Mouse (Mus musculus): ENCODE results near the gene Cxcr3. TPM values are rescaled to one million over a fixed set of nuclear protein-coding genes. Genes with fewer than 3 reads are reported as not detected.

The Cxcr3 gene
- polyA plus RNA-seq, 1 experiment from 2014 or later: 0.31 TPM

- peaks cover 63% of the 10 kb centered on the region for H3K27me3 ChIP-seq
- ATAC-seq (ENCODE audit: insufficient number of reproducible peaks, insufficient read depth, low FRiP score, low TSS enrichment, low read depth): no peak
- no peak overlapping the region for H3K27ac ChIP-seq
- no peak overlapping the region for H3K9ac ChIP-seq
- WGBS: 70% methylated on average over 5 of the region's 5 CpGs
- H3K9me3 ChIP-seq: no peaks in the 10 kb centered on the region
- H3K4me1 ChIP-seq: no peaks in the 10 kb centered on the region
- no peak overlapping the region for H3K4me3 ChIP-seq
- no peaks in the 10 kb centered on the region for H3K36me3 ChIP-seq
- H3K4me2 ChIP-seq: no peak overlapping the region
These were observed 912 bp upstream of the Cxcr3 start for GRCm38 (mm10) chrX:101734981-101735380.

DNA sequence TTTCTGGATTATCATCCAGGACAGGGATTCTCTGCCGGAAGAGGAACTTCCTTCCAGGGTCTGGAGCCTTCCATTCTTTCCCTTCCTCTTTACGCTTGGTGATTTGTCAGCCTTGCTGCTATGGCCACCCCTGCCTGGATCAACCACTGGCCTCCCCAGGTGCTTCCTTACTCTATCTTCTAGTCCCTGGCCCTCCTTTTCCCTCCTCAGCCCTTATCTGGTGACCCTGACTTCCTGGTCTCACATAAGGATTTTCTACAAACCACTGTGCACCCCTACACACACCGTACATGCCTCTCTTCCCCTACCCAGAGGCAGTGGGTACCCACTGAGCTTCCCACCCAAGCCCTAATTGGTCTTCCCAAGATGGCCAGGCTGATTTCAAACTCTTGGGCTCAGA is 781 bp downstream of the Cxcr3 start:
- Histone ChIP-seq H3K4me3 (no peak overlapping the region), H3K36me3 (no peaks in the 10 kb centered on the region), H3K4me1 (no peaks in the 10 kb centered on the region), H3K27ac (no peak overlapping the region), H3K4me2 (no peak overlapping the region), H3K9ac (no peak overlapping the region), H3K9me3 (no peaks in the 10 kb centered on the region), H3K27me3 (peaks cover 62% of the 10 kb centered on the region)
- no peak for ATAC-seq (ENCODE audit: insufficient number of reproducible peaks, insufficient read depth, low FRiP score, low TSS enrichment, low read depth)
- 86% methylated on average over 3 of the region's 3 CpGs for WGBS

DNA sequence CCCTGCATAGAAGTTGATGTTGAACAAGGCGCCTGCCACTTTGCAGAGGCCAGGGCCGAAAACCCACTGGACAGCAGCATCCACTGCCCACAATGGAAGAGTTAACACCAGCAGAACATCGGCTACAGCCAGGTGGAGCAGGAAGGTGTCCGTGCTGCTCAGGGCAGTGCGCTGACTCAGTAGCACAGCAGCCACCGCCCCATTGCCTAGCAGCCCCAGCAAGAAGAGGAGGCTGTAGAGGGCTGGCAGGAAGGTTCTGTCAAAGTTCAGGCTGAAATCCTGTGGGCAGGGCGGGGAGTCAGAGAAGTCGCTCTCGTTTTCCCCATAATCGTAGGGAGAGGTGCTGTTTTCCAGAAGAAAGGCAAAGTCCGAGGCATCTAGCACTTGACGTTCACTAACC is 1.4 kb downstream of the Cxcr3 start:
- WGBS: 82% methylated on average over 12 of the region's 12 CpGs
- Histone ChIP-seq H3K4me3 (no peak overlapping the region), H3K9ac (no peak overlapping the region), H3K9me3 (no peaks in the 10 kb centered on the region), H3K36me3 (no peaks in the 10 kb centered on the region), H3K27ac (no peak overlapping the region), H3K4me2 (no peak overlapping the region), H3K4me1 (no peaks in the 10 kb centered on the region), H3K27me3 (peaks cover 56% of the 10 kb centered on the region)
- no peak for ATAC-seq (ENCODE audit: insufficient number of reproducible peaks, insufficient read depth, low FRiP score, low TSS enrichment, low read depth)

- no peaks in the 10 kb centered on the region for H3K4me1 ChIP-seq
- H3K4me3 ChIP-seq: no peak overlapping the region
- H3K36me3 ChIP-seq: no peaks in the 10 kb centered on the region
- H3K27me3 ChIP-seq: peaks cover 34% of the 10 kb centered on the region
- H3K9me3 ChIP-seq: no peaks in the 10 kb centered on the region
- no peak overlapping the region for H3K27ac ChIP-seq
- H3K9ac ChIP-seq: no peak overlapping the region
- no peak for ATAC-seq (ENCODE audit: insufficient number of reproducible peaks, insufficient read depth, low FRiP score, low TSS enrichment, low read depth)
- H3K4me2 ChIP-seq: no peak overlapping the region
These were observed 4.1 kb downstream of the Cxcr3 start for GRCm38 (mm10) chrX:101730010-101730409.

GRCm38 (mm10) chrX:101720401-101720800 is 13.7 kb downstream of the Cxcr3 start:
- ATAC-seq (ENCODE audit: insufficient number of reproducible peaks, insufficient read depth, low FRiP score, low TSS enrichment, low read depth): no peak
- Histone ChIP-seq H3K27ac (no peak overlapping the region), H3K9ac (no peak overlapping the region), H3K4me1 (no peaks in the 10 kb centered on the region), H3K36me3 (no peaks in the 10 kb centered on the region), H3K27me3 (peaks cover 34% of the 10 kb centered on the region), H3K4me2 (no peak overlapping the region), H3K4me3 (no peak overlapping the region), H3K9me3 (no peaks in the 10 kb centered on the region)
- WGBS: 62% methylated on average over 1 of the region's 1 CpGs

DNA sequence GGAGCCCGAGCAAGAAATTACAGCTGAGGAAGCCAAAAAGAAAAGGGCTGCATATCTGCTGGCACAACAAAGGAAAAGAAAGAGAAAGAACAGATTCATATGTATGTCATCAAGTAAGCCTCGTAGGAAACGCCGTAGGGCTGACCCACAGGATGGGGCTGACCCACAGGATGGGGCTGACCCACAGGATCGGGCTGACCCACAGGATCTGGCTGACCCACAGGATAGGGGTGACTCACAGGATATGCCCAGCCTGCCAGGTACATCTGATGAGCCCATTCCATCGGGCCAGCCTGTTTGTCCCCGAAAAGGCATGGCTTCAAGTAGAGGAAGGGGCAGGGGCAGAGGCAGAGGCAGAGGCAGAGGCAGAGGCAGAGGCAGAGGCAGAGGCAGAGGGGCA is 29.0 kb downstream of the Cxcr3 start:
- Histone ChIP-seq H3K27me3 (no peaks in the 10 kb centered on the region; the same call in 1 of the 2 replicates), H3K4me2 (no peak overlapping the region), H3K27ac (no peak overlapping the region), H3K4me1 (no peaks in the 10 kb centered on the region), H3K9ac (no peak overlapping the region), H3K9me3 (no peaks in the 10 kb centered on the region), H3K4me3 (no peak overlapping the region), H3K36me3 (no peaks in the 10 kb centered on the region)
- ATAC-seq (ENCODE audit: insufficient number of reproducible peaks, insufficient read depth, low FRiP score, low TSS enrichment, low read depth): no peak
- WGBS: 73% methylated on average over 7 of the region's 7 CpGs

GRCm38 (mm10) chrX:101698232-101698631 is 35.8 kb downstream of the Cxcr3 start:
- 62% methylated on average over 23 of the region's 23 CpGs for WGBS
- Histone ChIP-seq H3K9me3 (peaks cover 19% of the 10 kb centered on the region), H3K27ac (no peak overlapping the region), H3K9ac (no peak overlapping the region), H3K4me2 (no peak overlapping the region), H3K4me1 (no peaks in the 10 kb centered on the region), H3K27me3 (no peaks in the 10 kb centered on the region), H3K36me3 (no peaks in the 10 kb centered on the region), H3K4me3 (no peak overlapping the region)
- ATAC-seq (ENCODE audit: insufficient number of reproducible peaks, insufficient read depth, low FRiP score, low TSS enrichment, low read depth): no peak

DNA sequence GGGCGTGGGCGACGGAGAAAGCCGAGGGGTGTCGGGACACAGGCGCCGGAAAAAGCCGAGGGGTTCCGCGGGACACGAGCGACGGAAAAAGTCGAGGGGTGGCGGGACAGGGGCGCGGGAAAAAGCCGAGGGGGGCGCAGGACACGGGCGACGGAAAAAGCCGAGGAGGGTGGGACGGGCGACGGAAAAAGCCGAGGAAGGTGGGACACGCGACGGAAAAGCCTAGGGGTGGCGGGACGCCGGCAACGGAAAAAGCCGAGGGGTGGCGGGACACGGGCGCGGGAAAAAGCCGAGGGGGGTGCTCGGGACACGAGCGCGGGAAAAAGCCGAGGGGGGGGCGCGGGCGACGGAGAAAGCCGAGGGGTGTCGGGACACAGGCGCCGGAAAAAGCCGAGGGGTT is 36.5 kb downstream of the Cxcr3 start:
- Histone ChIP-seq H3K4me1 (no peaks in the 10 kb centered on the region), H3K27ac (no peak overlapping the region), H3K9ac (no peak overlapping the region), H3K9me3 (peaks cover 19% of the 10 kb centered on the region), H3K4me2 (no peak overlapping the region), H3K36me3 (no peaks in the 10 kb centered on the region), H3K27me3 (no peaks in the 10 kb centered on the region), H3K4me3 (no peak overlapping the region)
- 73% methylated on average over 53 of the region's 54 CpGs for WGBS
- ATAC-seq (ENCODE audit: insufficient number of reproducible peaks, insufficient read depth, low FRiP score, low TSS enrichment, low read depth): no peak

GRCm38 (mm10) chrX:101695686-101696085 is 38.4 kb downstream of the Cxcr3 start:
- Histone ChIP-seq H3K9me3 (peaks cover 19% of the 10 kb centered on the region), H3K27ac (no peak overlapping the region), H3K4me3 (no peak overlapping the region), H3K27me3 (no peaks in the 10 kb centered on the region; the same call in 1 of the 2 replicates), H3K4me1 (no peaks in the 10 kb centered on the region), H3K36me3 (no peaks in the 10 kb centered on the region), H3K9ac (no peak overlapping the region), H3K4me2 (no peak overlapping the region)
- 93% methylated on average over 27 of the region's 27 CpGs for WGBS
- ATAC-seq (ENCODE audit: insufficient number of reproducible peaks, insufficient read depth, low FRiP score, low TSS enrichment, low read depth): no peak

Other genes starting within 250 kb of the Cxcr3 start
- gene Taf1, start 201.5 kb downstream of the Cxcr3 start, polyA plus RNA-seq (2015; fragmentation: Nextera tagmentation; extraction: Ambion mirVana): 15.4 and 15.5 TPM in 2 replicates
- 179 and 208 TPM in 2 replicates for gene Ogt, start 94.2 kb downstream of the Cxcr3 start, polyA plus RNA-seq (2015; fragmentation: Nextera tagmentation; extraction: Ambion mirVana)
- gene Gm4779, start 60.2 kb upstream of the Cxcr3 start, polyA plus RNA-seq (2015; fragmentation: Nextera tagmentation; extraction: Ambion mirVana): not detected in 2 replicates
- not detected in 2 replicates for gene 8030474K03Rik, start 60.4 kb upstream of the Cxcr3 start, polyA plus RNA-seq (2015; fragmentation: Nextera tagmentation; extraction: Ambion mirVana)
- 11.1 and 13.0 TPM in 2 replicates for gene Nhsl2, start 115.1 kb upstream of the Cxcr3 start, polyA plus RNA-seq (2015; fragmentation: Nextera tagmentation; extraction: Ambion mirVana)